Mouse (Mus musculus): ENCODE measurements at regions not wholly inside any gene's neighbourhood (a gene's known extent, or its start where the extent isn't known, plus 50 kb on each side); places are given as distances from the start of the nearest gene placed in this dataset.

GRCm38 (mm10) chr7:136073265-136073799 lies 357.2 kb upstream of the Mki67 start:
- WGBS, result 67% methylated on average over 6 of the region's 6 CpGs

GRCm38 (mm10) chr7:136074043-136074442 lies 357.9 kb upstream of the Mki67 start:
- Histone ChIP-seq H3K4me1 (replicated peaks; ENCODE audit: control insufficient read depth, insufficient read depth, low read length) (no peaks in the 10 kb centered on the region), H3K27ac (ENCODE audit: low read length) (no peak overlapping the region), H3K9me3 (ENCODE audit: control insufficient read depth, low read length) (no peaks in the 10 kb centered on the region), H3K27me3 (ENCODE audit: control insufficient read depth, insufficient read depth, low read depth, low read length) (no peaks in the 10 kb centered on the region), H3K9ac (ENCODE audit: low read length) (no peak overlapping the region), H3K4me2 (ENCODE audit: low read depth, low read length) (no peak overlapping the region), H3K36me3 (ENCODE audit: control insufficient read depth, insufficient read depth, low read length) (no peaks in the 10 kb centered on the region), H3K4me3 (ENCODE audit: low read length) (no peak overlapping the region)
- ATAC-seq (ENCODE audit: low read depth), result peak; percentile 59; the same call in 1 of the 2 replicates
- 58% methylated on average over 2 of the region's 2 CpGs for WGBS

More at GRCm38 (mm10) chr7:136073265-136073799, 357.2 kb upstream of the Mki67 start:
- Histone ChIP-seq H3K4me1 (replicated peaks; ENCODE audit: control insufficient read depth, insufficient read depth, low read length) (no peaks in the 10 kb centered on the region), H3K9ac (ENCODE audit: low read length) (no peak overlapping the region), H3K9me3 (ENCODE audit: control insufficient read depth, low read length) (no peaks in the 10 kb centered on the region), H3K27ac (ENCODE audit: low read length) (no peak overlapping the region), H3K4me2 (ENCODE audit: low read depth, low read length) (no peak overlapping the region), H3K36me3 (ENCODE audit: control insufficient read depth, insufficient read depth, low read length) (no peaks in the 10 kb centered on the region), H3K4me3 (ENCODE audit: low read length) (no peak overlapping the region), H3K27me3 (ENCODE audit: control insufficient read depth, insufficient read depth, low read depth, low read length) (no peaks in the 10 kb centered on the region)
- no peak for ATAC-seq (ENCODE audit: low read depth)

GRCm38 (mm10) chr7:136081534-136082252 lies 365.5 kb upstream of the Mki67 start:
- 0 out of 2 replicates have a peak, but pooled peaks cover 5% of the 10 kb centered on the region for H3K4me1 ChIP-seq (replicated peaks; ENCODE audit: control insufficient read depth, insufficient read depth, low read length)
- H3K9me3 ChIP-seq (ENCODE audit: control insufficient read depth, low read length), result no peaks in the 10 kb centered on the region
- H3K9ac ChIP-seq (ENCODE audit: low read length), result no peak overlapping the region
- H3K4me2 ChIP-seq (ENCODE audit: low read depth, low read length), result no peak overlapping the region
- H3K27ac ChIP-seq (ENCODE audit: low read length), result no peak overlapping the region
- no peaks in the 10 kb centered on the region for H3K27me3 ChIP-seq (ENCODE audit: control insufficient read depth, insufficient read depth, low read depth, low read length)
- H3K36me3 ChIP-seq (ENCODE audit: control insufficient read depth, insufficient read depth, low read length), result no peaks in the 10 kb centered on the region
- WGBS, result 40% methylated on average over 7 of the region's 7 CpGs
- ATAC-seq (ENCODE audit: low read depth), result no peak
- H3K4me3 ChIP-seq (ENCODE audit: low read length), result no peak overlapping the region

- no peak for ATAC-seq (ENCODE audit: low read depth)
- 85% methylated on average over 4 of the region's 4 CpGs for WGBS
- H3K27me3 ChIP-seq (ENCODE audit: control insufficient read depth, insufficient read depth, low read depth, low read length), result no peaks in the 10 kb centered on the region
Measured at GRCm38 (mm10) chr7:136082253-136082867, 366.2 kb upstream of the Mki67 start.

DNA sequence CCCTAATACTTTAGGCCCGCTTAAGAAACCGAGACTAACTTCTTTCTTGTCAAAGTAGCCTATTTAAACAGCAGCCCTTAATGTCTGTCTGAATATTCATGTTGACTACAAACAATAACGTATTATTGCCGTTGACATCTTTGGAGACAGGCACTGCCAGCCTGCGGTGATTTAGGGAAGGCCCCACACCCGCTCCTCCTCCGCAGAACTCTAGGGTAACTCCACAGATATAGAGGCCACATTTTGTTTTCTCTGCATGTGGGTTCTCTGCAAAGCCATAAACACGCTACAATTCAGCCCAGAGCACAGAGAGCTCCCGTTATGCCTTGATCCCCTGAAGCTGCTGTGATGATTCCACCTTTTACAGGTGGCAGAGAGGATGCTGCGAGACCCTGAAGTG lies 366.8 kb upstream of the Mki67 start:
- no peaks in the 10 kb centered on the region for H3K27me3 ChIP-seq (ENCODE audit: control insufficient read depth, insufficient read depth, low read depth, low read length)
- H3K4me2 ChIP-seq (ENCODE audit: low read depth, low read length), result no peak overlapping the region
- 0 out of 2 replicates have a peak, but pooled peaks cover 5% of the 10 kb centered on the region for H3K4me1 ChIP-seq (replicated peaks; ENCODE audit: control insufficient read depth, insufficient read depth, low read length)
- ATAC-seq (ENCODE audit: low read depth), result no peak
- 88% methylated on average over 10 of the region's 10 CpGs for WGBS
- H3K9me3 ChIP-seq (ENCODE audit: control insufficient read depth, low read length), result no peaks in the 10 kb centered on the region
- no peak overlapping the region for H3K4me3 ChIP-seq (ENCODE audit: low read length)
- H3K9ac ChIP-seq (ENCODE audit: low read length), result no peak overlapping the region
- H3K27ac ChIP-seq (ENCODE audit: low read length), result no peak overlapping the region
- H3K36me3 ChIP-seq (ENCODE audit: control insufficient read depth, insufficient read depth, low read length), result no peaks in the 10 kb centered on the region

More at GRCm38 (mm10) chr7:136082253-136082867, 366.2 kb upstream of the Mki67 start:
- H3K9me3 ChIP-seq (ENCODE audit: control insufficient read depth, low read length), result no peaks in the 10 kb centered on the region
- no peaks in the 10 kb centered on the region for H3K36me3 ChIP-seq (ENCODE audit: control insufficient read depth, insufficient read depth, low read length)
- no peak overlapping the region for H3K27ac ChIP-seq (ENCODE audit: low read length)
- H3K4me2 ChIP-seq (ENCODE audit: low read depth, low read length), result no peak overlapping the region
- H3K4me3 ChIP-seq (ENCODE audit: low read length), result no peak overlapping the region
- 0 out of 2 replicates have a peak, but pooled peaks cover 5% of the 10 kb centered on the region for H3K4me1 ChIP-seq (replicated peaks; ENCODE audit: control insufficient read depth, insufficient read depth, low read length)
- H3K9ac ChIP-seq (ENCODE audit: low read length), result no peak overlapping the region

DNA sequence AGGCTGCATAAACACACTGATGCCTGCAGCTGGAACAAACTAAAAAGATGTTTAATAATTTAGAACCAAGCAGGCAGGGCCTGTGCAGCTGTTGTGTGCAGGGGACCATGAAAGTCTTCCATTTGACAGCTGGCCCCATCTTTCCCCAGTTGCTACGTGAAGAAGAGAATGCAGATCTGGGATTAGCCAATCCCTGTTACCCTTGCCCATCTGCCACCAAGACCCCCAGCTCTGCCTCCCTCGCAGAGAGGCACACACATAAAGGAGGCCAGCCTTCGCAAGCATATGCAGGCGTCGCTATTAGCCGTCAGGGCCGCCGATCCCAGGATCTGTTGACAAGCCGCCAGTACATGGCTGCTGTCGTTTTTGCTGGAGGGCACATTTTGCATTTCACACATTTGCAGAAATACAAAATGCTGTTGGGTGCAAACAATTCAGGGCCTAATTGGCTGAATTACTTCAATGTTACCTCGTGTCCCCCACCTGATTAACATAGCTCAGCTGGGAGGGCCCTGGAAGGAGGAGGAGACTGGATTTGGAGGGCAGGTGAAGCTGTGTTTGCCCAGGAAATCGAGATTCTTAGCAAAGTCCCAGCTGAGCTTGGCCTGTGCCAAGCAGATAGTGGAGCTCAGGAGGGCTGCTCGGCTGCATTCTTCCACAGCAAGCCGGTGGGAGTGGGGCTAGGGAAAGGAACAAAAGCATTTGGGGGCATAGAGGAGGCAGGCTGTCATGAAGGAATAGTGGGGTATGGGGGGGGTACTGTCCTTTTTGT lies 367.6 kb upstream of the Mki67 start:
- peak; percentile 46 for ATAC-seq (ENCODE audit: low read depth)
- Histone ChIP-seq H3K4me2 (ENCODE audit: low read depth, low read length) (no peak overlapping the region), H3K4me3 (ENCODE audit: low read length) (no peak overlapping the region), H3K9me3 (ENCODE audit: control insufficient read depth, low read length) (no peaks in the 10 kb centered on the region), H3K36me3 (ENCODE audit: control insufficient read depth, insufficient read depth, low read length) (no peaks in the 10 kb centered on the region), H3K27me3 (ENCODE audit: control insufficient read depth, insufficient read depth, low read depth, low read length) (no peaks in the 10 kb centered on the region), H3K27ac (ENCODE audit: low read length) (no peak overlapping the region), H3K4me1 (replicated peaks; ENCODE audit: control insufficient read depth, insufficient read depth, low read length) (0 out of 2 replicates have a peak, but pooled peaks cover 5% of the 10 kb centered on the region), H3K9ac (ENCODE audit: low read length) (no peak overlapping the region)
- WGBS, result 32% methylated on average over 14 of the region's 14 CpGs

GRCm38 (mm10) chr7:136088785-136089184 lies 372.6 kb upstream of the Mki67 start:
- 61% methylated on average over 6 of the region's 6 CpGs for WGBS
- Histone ChIP-seq H3K36me3 (ENCODE audit: control insufficient read depth, insufficient read depth, low read length) (no peaks in the 10 kb centered on the region), H3K27ac (ENCODE audit: low read length) (no peak overlapping the region), H3K9me3 (ENCODE audit: control insufficient read depth, low read length) (no peaks in the 10 kb centered on the region), H3K27me3 (ENCODE audit: control insufficient read depth, insufficient read depth, low read depth, low read length) (no peaks in the 10 kb centered on the region), H3K9ac (ENCODE audit: low read length) (no peak overlapping the region), H3K4me3 (ENCODE audit: low read length) (no peak overlapping the region), H3K4me1 (replicated peaks; ENCODE audit: control insufficient read depth, insufficient read depth, low read length) (0 out of 2 replicates have a peak, but pooled peaks cover 2% of the 10 kb centered on the region), H3K4me2 (ENCODE audit: low read depth, low read length) (no peak overlapping the region)
- ATAC-seq (ENCODE audit: low read depth), result no peak

DNA sequence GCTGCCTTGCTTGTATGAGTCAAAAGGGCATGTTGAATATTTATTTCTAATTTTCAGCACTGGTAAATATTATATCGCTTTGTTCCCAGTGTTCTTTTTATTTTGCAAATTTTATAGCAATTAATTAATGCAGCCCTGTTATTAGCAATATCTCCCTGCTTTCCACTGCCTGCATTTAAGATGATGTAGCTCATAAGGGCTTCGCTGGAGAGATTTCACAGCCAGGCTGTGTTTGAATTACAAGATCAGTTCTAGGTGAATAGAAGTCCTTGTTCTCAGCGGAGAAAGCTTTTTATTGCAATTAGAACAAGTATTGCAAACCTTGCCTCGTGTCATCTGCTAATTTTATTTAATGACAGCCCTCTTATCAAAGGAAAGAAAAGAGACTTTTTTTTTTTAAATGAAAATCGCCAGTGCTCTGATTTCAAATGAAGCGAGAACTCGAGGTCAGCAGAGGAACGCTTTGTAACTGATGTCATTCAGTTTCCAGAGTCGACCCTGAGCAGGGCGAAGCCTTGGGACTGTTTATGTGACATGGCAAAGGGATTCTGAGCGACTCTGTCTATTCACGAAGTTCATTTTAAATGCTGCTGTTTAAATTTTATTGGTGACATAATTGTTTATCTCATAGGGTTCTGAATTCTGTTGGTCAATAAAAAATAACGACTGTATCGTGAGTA lies 378.7 kb upstream of the Mki67 start:
- H3K4me2 ChIP-seq (ENCODE audit: low read depth, low read length), result no peak overlapping the region
- H3K4me3 ChIP-seq (ENCODE audit: low read length), result no peak overlapping the region

More for the DNA sequence above, 378.7 kb upstream of the Mki67 start:
- no peak overlapping the region for H3K27ac ChIP-seq (ENCODE audit: low read length)
- no peaks in the 10 kb centered on the region for H3K36me3 ChIP-seq (ENCODE audit: control insufficient read depth, insufficient read depth, low read length)
- no peak overlapping the region for H3K9ac ChIP-seq (ENCODE audit: low read length)
- H3K9me3 ChIP-seq (ENCODE audit: control insufficient read depth, low read length), result no peaks in the 10 kb centered on the region
- H3K27me3 ChIP-seq (ENCODE audit: control insufficient read depth, insufficient read depth, low read depth, low read length), result no peaks in the 10 kb centered on the region
- no peaks in the 10 kb centered on the region for H3K4me1 ChIP-seq (replicated peaks; ENCODE audit: control insufficient read depth, insufficient read depth, low read length)
- ATAC-seq (ENCODE audit: low read depth), result no peak
- WGBS, result 67% methylated on average over 14 of the region's 14 CpGs
